Mouse (Mus musculus) forebrain, embryonic 11.5 days (tissue): Measurements from ENCODE around the gene Prss56. TPM values are rescaled to one million over a fixed set of nuclear protein-coding genes. Genes with fewer than 3 reads are reported as not detected.
A peak's percentile ranks its signal among the peaks of the same experiment; 100 is the strongest.

Experiments
- ATAC-seq: fragments of 200-750 bp; cut with Nextera tagmentation; replicated peaks from 2 replicates; pipeline ENCODE4 v1.8.0; 2017; ENCODE audit warnings: moderate TSS enrichment; ENCODE audit not compliant: low FRiP score
- DNase-seq: peaks from one replicate; pipeline ENCODE4 v3.0.0-alpha.2; 2017; ENCODE audit warnings: low spot score
- H3K27ac ChIP-seq: fragments of 300-500 bp; sonication (generic); 2 replicates; pipeline ENCODE4 v1.5.1; 2014; ENCODE audit warnings: low read depth, low read length
- H3K27me3 ChIP-seq: fragments of 300-500 bp; sonication (generic); 2 replicates; pipeline ENCODE4 v1.6.1; 2014; ENCODE audit warnings: mild to moderate bottlenecking, low read length, mixed read lengths; ENCODE audit not compliant: control insufficient read depth, insufficient read depth
- H3K36me3 ChIP-seq: fragments of 300-500 bp; sonication (generic); 2 replicates; pipeline ENCODE4 v1.6.1; 2014; ENCODE audit warnings: mild to moderate bottlenecking, low read length, moderate library complexity, mixed read lengths; ENCODE audit not compliant: control insufficient read depth, insufficient read depth
- H3K4me1 ChIP-seq: fragments of 300-500 bp; sonication (generic); replicated peaks from 2 replicates; pipeline ENCODE4 v1.6.1; 2014; ENCODE audit warnings: low read length, mixed read lengths; ENCODE audit not compliant: control insufficient read depth, insufficient read depth
- H3K4me2 ChIP-seq: fragments of 300-500 bp; sonication (generic); 2 replicates; pipeline ENCODE4 v1.6.1; 2014; ENCODE audit warnings: low read depth, mild to moderate bottlenecking, low read length, moderate library complexity, mixed read lengths; ENCODE audit not compliant: severe bottlenecking
- H3K4me3 ChIP-seq: fragments of 300-500 bp; sonication (generic); 2 replicates; pipeline ENCODE4 v1.5.1; 2014; ENCODE audit warnings: low read depth, low read length
- H3K9ac ChIP-seq: fragments of 300-500 bp; sonication (generic); 2 replicates; pipeline ENCODE4 v1.6.1; 2014; ENCODE audit warnings: low read length
- H3K9me3 ChIP-seq: fragments of 300-500 bp; sonication (generic); 2 replicates; pipeline ENCODE4 v1.6.1; 2016; ENCODE audit warnings: low read length, mixed read lengths; ENCODE audit not compliant: control insufficient read depth
- WGBS: fragments of 180-500 bp; shearing (Covaris S2); extraction: QIAGEN DNeasy Blood & Tissue Kit; methylation state at CpG from one replicate; pipeline ENCODE4 v1.1.7; 2014; 5-methylcytosine and 5-hydroxymethylcytosine counted together
- polyA plus RNA-seq: library from polyadenylated mRNA; unstranded; fragments of >200 nt; fragmentation: Nextera tagmentation; extraction: Ambion mirVana; gene quantifications from 2 replicates; pipeline ENCODE4 v1.2.1, GENCODE M21; 2014

The Prss56 gene
- polyA plus RNA-seq = not detected in 2 replicates

DNA sequence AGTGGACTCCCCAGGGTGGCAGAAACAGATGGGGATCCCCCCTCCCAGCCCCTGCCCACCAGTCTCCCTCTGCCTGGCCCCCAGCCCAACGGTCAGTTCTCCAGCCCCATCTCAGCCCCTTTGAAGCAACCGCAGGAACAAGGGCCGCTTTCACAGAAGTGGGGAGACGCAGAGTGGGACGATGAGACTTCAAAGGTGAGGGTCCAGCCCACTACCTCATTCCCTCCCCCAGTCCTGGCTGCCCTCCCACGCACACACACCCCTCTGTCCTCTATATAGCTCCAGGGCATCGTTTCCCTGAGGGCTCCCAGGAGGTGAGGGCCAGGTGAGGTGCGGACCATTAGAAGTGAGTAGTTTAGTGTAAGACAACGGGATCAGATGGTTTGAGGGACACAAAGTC lies at the start of gene Prss56:
Gene Prss56, plus strand, starts transcription at position 301 of the 400 bp plus-strand sequence.
- DNase-seq = no peak
- WGBS = 71% methylated on average over 9 of the region's 9 CpGs
- Histone ChIP-seq H3K4me1 (peaks cover 7% of the 10 kb centered on the region; the same call in 1 of the 2 replicates), H3K27me3 (peaks cover 28% of the 10 kb centered on the region), H3K9ac (no peak within 1 kb of the TSS), H3K4me2 (no peak within 1 kb of the TSS), H3K9me3 (no peaks in the 10 kb centered on the region), H3K36me3 (no peaks in the 10 kb centered on the region), H3K27ac (no peak within 1 kb of the TSS), H3K4me3 (no peak within 1 kb of the TSS)
- no peak for ATAC-seq

- ATAC-seq = no peak
- no peak overlapping the region for H3K9ac ChIP-seq
- no peak overlapping the region for H3K4me2 ChIP-seq
- H3K4me3 ChIP-seq = no peak overlapping the region
- DNase-seq = no peak
- no peaks in the 10 kb centered on the region for H3K9me3 ChIP-seq
- WGBS = 85% methylated on average over 4 of the region's 4 CpGs
- H3K4me1 ChIP-seq = no peaks in the 10 kb centered on the region
- H3K27me3 ChIP-seq = no peaks in the 10 kb centered on the region
- H3K36me3 ChIP-seq = no peaks in the 10 kb centered on the region
- H3K27ac ChIP-seq = no peak overlapping the region
These were observed 41.6 kb upstream of the Prss56 start for GRCm38 (mm10) chr1:87141550-87141949.

- Histone ChIP-seq H3K4me3 (no peak overlapping the region), H3K27ac (no peak overlapping the region), H3K36me3 (no peaks in the 10 kb centered on the region), H3K4me2 (no peak overlapping the region), H3K4me1 (no peaks in the 10 kb centered on the region), H3K9ac (no peak overlapping the region), H3K9me3 (no peaks in the 10 kb centered on the region), H3K27me3 (no peaks in the 10 kb centered on the region)
- ATAC-seq (no peak), DNase-seq (no peak)
- 76% methylated on average over 9 of the region's 9 CpGs for WGBS
These were observed 40.7 kb upstream of the Prss56 start for GRCm38 (mm10) chr1:87142456-87142855.

- H3K4me3 ChIP-seq = no peak overlapping the region
- DNase-seq (no peak), ATAC-seq (no peak)
- no peaks in the 10 kb centered on the region for H3K27me3 ChIP-seq
- H3K4me1 ChIP-seq = no peaks in the 10 kb centered on the region
- 76% methylated on average over 10 of the region's 10 CpGs for WGBS
- H3K4me2 ChIP-seq = no peak overlapping the region
- H3K27ac ChIP-seq = no peak overlapping the region
- H3K9me3 ChIP-seq = no peaks in the 10 kb centered on the region
- no peaks in the 10 kb centered on the region for H3K36me3 ChIP-seq
- no peak overlapping the region for H3K9ac ChIP-seq
These were observed 40.0 kb upstream of the Prss56 start for GRCm38 (mm10) chr1:87143141-87143540.

DNA sequence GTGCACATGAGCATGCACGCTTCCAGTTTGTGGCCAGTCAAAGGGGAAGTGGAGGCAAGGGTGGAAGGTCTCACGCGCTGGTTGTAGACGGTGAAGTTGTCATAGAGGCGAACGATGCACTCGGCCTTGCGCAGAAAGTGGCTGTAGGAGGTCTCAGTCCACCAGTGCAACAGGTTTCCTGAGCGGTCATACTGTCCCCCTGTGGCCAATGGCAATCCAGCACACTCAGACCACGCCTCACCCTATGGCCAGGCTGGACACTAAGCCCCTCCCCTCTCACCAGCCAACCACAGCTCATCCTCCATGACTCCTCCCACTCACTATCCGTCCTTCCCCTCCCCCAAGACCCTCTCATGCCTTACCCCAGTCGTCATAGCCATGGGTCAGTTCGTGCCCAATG lies 33.7 kb upstream of the Prss56 start:
- peaks cover 8% of the 10 kb centered on the region for H3K4me1 ChIP-seq
- 0 out of 2 replicates have a peak, but pooled peaks have one; percentile 16 for ATAC-seq
- no peak overlapping the region for H3K4me2 ChIP-seq
- peaks cover 31% of the 10 kb centered on the region for H3K27me3 ChIP-seq
- H3K36me3 ChIP-seq = no peaks in the 10 kb centered on the region
- no peaks in the 10 kb centered on the region for H3K9me3 ChIP-seq
- no peak overlapping the region for H3K27ac ChIP-seq
- DNase-seq = no peak
- 26% methylated on average over 13 of the region's 13 CpGs for WGBS
- H3K9ac ChIP-seq = no peak overlapping the region
- H3K4me3 ChIP-seq = no peak overlapping the region

DNA sequence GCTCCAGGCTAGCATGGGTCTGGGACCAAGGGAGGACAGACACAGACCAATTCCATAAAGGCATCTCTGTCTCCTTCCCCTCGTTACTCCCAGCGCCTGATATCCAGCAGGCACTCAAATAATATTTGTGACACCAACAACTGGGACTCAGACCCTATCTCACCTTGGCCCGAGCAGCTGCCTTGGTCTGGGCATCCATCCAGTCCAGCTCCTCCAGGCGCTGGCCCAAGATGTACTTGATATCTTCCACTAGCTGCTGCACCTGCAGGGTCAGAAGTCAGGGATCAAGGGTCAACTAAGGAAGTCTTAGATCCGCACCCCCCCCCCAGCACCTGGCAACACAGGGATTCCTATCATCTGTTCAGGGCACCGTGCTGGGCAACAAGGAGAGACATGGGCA lies 31.8 kb upstream of the Prss56 start:
- ATAC-seq (no peak), DNase-seq (no peak)
- Histone ChIP-seq H3K9me3 (no peaks in the 10 kb centered on the region), H3K4me1 (peaks cover 14% of the 10 kb centered on the region), H3K4me3 (no peak overlapping the region), H3K4me2 (no peak overlapping the region), H3K27me3 (peaks cover 50% of the 10 kb centered on the region), H3K27ac (no peak overlapping the region), H3K36me3 (no peaks in the 10 kb centered on the region), H3K9ac (no peak overlapping the region)
- 86% methylated on average over 6 of the region's 6 CpGs for WGBS

DNA sequence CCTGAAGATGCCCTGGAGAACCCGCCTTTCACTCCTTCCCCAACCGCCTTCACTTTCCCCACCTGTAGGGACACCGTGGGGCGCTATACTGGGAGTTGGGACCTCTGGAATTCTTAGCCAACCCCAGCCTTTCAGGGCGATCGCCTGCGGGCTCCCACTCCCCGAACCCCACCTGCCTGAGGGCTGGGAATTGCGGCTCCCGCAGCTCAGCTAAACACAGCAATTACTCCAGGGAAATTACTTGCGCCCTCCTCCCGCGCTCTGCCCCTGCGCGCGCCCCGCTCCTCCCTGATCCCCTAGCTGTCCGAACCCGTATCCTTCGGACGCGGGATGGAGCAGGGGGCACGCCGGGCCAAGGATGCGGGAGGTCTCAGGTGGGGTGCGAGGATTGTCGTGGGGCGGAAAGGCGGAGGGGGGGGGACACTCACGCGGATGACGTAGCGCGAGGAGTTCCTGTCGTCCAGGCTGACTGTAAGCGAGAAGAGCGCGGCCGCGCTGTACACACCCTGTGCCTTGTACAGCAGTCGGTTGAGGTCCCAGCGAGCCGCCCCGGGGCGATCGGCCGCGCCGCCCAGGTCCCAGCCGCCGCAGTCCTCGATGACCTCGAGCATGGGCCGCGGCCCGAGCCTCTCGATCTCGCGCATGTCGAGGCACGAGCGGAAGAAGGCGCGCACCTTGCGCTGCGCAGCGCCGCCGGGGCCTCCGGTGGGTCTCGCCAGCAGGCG lies 29.2 kb upstream of the Prss56 start:
- peak overlapping the region; percentile 37 for H3K4me3 ChIP-seq
- H3K4me1 ChIP-seq = peaks cover 17% of the 10 kb centered on the region
- no peak overlapping the region for H3K9ac ChIP-seq
- H3K36me3 ChIP-seq = no peaks in the 10 kb centered on the region
- no peak for ATAC-seq
- no peak overlapping the region for H3K27ac ChIP-seq
- H3K4me2 ChIP-seq = peak overlapping the region; percentile 43
- peak; percentile 62 for DNase-seq
- under 1% methylated on average over 72 of the region's 72 CpGs for WGBS
- H3K27me3 ChIP-seq = peaks cover 71% of the 10 kb centered on the region
- H3K9me3 ChIP-seq = no peaks in the 10 kb centered on the region

DNA sequence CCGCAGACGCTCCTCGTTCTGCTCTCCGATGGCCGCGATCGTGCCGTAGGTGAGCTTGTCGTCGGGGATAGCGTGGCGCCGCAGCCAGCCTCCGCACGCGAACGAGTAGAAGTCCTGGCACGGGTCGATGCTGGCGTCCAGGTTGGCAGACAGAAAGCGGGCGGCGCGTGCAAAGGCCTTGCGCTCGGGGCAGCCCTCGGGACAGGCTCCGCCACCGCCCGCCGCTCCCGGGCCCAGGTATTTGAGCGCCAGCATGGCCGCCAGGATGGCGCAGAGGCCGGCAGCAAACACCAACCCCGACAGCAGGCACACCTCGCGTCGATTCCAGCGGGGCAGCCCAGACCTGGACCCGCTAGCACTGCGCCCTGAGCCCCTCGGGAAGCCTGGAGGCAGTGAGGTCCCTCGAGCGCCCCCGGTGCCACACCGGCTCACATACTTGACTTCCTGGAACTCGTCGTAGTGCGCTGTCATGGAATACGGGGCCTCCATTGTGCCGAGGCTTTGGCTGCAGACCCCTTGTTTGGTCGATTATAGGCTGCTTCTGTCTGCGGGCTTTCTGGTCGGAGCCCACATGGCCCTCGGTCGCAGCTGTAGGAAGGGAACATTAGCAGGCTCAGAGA lies 28.5 kb upstream of the Prss56 start:
- WGBS = under 1% methylated on average over 58 of the region's 58 CpGs
- no peaks in the 10 kb centered on the region for H3K36me3 ChIP-seq
- no peaks in the 10 kb centered on the region for H3K9me3 ChIP-seq
- H3K4me2 ChIP-seq = peak overlapping the region; percentile 43
- H3K27ac ChIP-seq = no peak overlapping the region
- no peak overlapping the region for H3K9ac ChIP-seq
- no peak for DNase-seq
- peaks cover 17% of the 10 kb centered on the region for H3K4me1 ChIP-seq
- peak overlapping the region; percentile 37 for H3K4me3 ChIP-seq
- H3K27me3 ChIP-seq = peaks cover 71% of the 10 kb centered on the region
- ATAC-seq = no peak
